Mouse (Mus musculus) embryonic facial prominence, embryonic 10.5 days (tissue): ENCODE measurements around the gene Madcam1. TPM values are rescaled to one million over a fixed set of nuclear protein-coding genes. Genes with fewer than 3 reads are reported as not detected.

Experiments
- DNase-seq: peaks from one replicate; pipeline ENCODE4 v3.0.0-alpha.2; 2017; ENCODE audit warnings: low spot score
- H3K27ac ChIP-seq: fragments of 300-500 bp; sonication (generic); replicated peaks from 2 replicates; pipeline ENCODE4 v1.5.1; 2016; ENCODE audit warnings: mild to moderate bottlenecking
- H3K27me3 ChIP-seq: fragments of 300-500 bp; sonication (generic); replicated peaks from 2 replicates; pipeline ENCODE4 v1.6.1; 2016; ENCODE audit warnings: low read depth, mild to moderate bottlenecking; ENCODE audit not compliant: poor library complexity, severe bottlenecking
- H3K36me3 ChIP-seq: fragments of 300-500 bp; sonication (generic); replicated peaks from 2 replicates; pipeline ENCODE4 v1.6.1; 2016; ENCODE audit warnings: mild to moderate bottlenecking, moderate library complexity
- H3K4me1 ChIP-seq: fragments of 300-500 bp; sonication (generic); 2 replicates; pipeline ENCODE4 v1.6.1; 2016
- H3K4me3 ChIP-seq: fragments of 300-500 bp; sonication (generic); 2 replicates; pipeline ENCODE4 v1.5.1; 2016; ENCODE audit warnings: mild to moderate bottlenecking, moderate library complexity
- H3K9me3 ChIP-seq: fragments of 300-500 bp; sonication (generic); 2 replicates; pipeline ENCODE4 v1.6.1; 2016; ENCODE audit warnings: mild to moderate bottlenecking
- WGBS: fragments of 180-500 bp; shearing (Covaris S2); methylation state at CpG from one replicate; pipeline ENCODE4 v1.1.7; 2016; 5-methylcytosine and 5-hydroxymethylcytosine counted together
- polyA plus RNA-seq: library from polyadenylated mRNA; unstranded; fragments of >200 nt; fragmentation: Nextera tagmentation; extraction: Ambion mirVana; gene quantifications from 2 replicates; pipeline ENCODE4 v1.2.1, GENCODE M21; 2016

Madcam1 gene
- polyA plus RNA-seq, 1 experiment from 2014 or later = 3.2 TPM

GRCm38 (mm10) chr10:79707759-79708158 lies 43.4 kb downstream of the Madcam1 start:
- no peak for DNase-seq
- Histone ChIP-seq H3K36me3 (peaks cover 72% of the 10 kb centered on the region), H3K27me3 (no peaks in the 10 kb centered on the region), H3K9me3 (no peaks in the 10 kb centered on the region), H3K4me3 (0 out of 2 replicates have a peak overlapping the region, but pooled peaks have one; percentile 69), H3K27ac (no peak overlapping the region), H3K4me1 (peaks cover 38% of the 10 kb centered on the region)
- 73% methylated on average over 4 of the region's 4 CpGs for WGBS

- WGBS = 92% methylated on average over 21 of the region's 21 CpGs
- Histone ChIP-seq H3K9me3 (no peaks in the 10 kb centered on the region), H3K27ac (no peak overlapping the region), H3K36me3 (peaks cover 74% of the 10 kb centered on the region), H3K27me3 (peaks cover 4% of the 10 kb centered on the region), H3K4me3 (peak overlapping the region; percentile 14; the same call in 1 of the 2 replicates), H3K4me1 (peaks cover 38% of the 10 kb centered on the region)
- DNase-seq = no peak
Observed at GRCm38 (mm10) chr10:79708668-79709067, 44.3 kb downstream of the Madcam1 start.

GRCm38 (mm10) chr10:79709307-79709706 lies 44.9 kb downstream of the Madcam1 start:
- 81% methylated on average over 7 of the region's 7 CpGs for WGBS
- H3K36me3 ChIP-seq = peaks cover 74% of the 10 kb centered on the region
- DNase-seq = no peak
- peaks cover 11% of the 10 kb centered on the region for H3K27me3 ChIP-seq
- H3K4me1 ChIP-seq = peaks cover 38% of the 10 kb centered on the region
- 0 out of 2 replicates have a peak overlapping the region, but pooled peaks have one; percentile 14 for H3K4me3 ChIP-seq
- no peaks in the 10 kb centered on the region for H3K9me3 ChIP-seq
- H3K27ac ChIP-seq = no peak overlapping the region

GRCm38 (mm10) chr10:79712029-79712428 lies 47.7 kb downstream of the Madcam1 start:
- Histone ChIP-seq H3K4me3 (no peak overlapping the region), H3K9me3 (no peaks in the 10 kb centered on the region), H3K27me3 (peaks cover 38% of the 10 kb centered on the region), H3K4me1 (peaks cover 27% of the 10 kb centered on the region), H3K36me3 (peaks cover 59% of the 10 kb centered on the region), H3K27ac (no peak overlapping the region)
- DNase-seq = no peak
- 72% methylated on average over 1 of the region's 1 CpGs for WGBS

GRCm38 (mm10) chr10:79712499-79713126 lies 48.3 kb downstream of the Madcam1 start:
- WGBS = 11% methylated on average over 6 of the region's 6 CpGs
- Histone ChIP-seq H3K9me3 (no peaks in the 10 kb centered on the region), H3K4me3 (no peak overlapping the region), H3K27me3 (peaks cover 44% of the 10 kb centered on the region), H3K4me1 (peaks cover 27% of the 10 kb centered on the region), H3K36me3 (peaks cover 53% of the 10 kb centered on the region), H3K27ac (no peak overlapping the region)
- DNase-seq = peak; percentile 82

GRCm38 (mm10) chr10:79713163-79713562 lies 48.8 kb downstream of the Madcam1 start:
- Histone ChIP-seq H3K27me3 (peaks cover 49% of the 10 kb centered on the region), H3K36me3 (peaks cover 48% of the 10 kb centered on the region), H3K4me3 (no peak overlapping the region), H3K27ac (no peak overlapping the region), H3K4me1 (peaks cover 27% of the 10 kb centered on the region), H3K9me3 (no peaks in the 10 kb centered on the region)
- 14% methylated on average over 1 of the region's 1 CpGs for WGBS
- DNase-seq = no peak

GRCm38 (mm10) chr10:79714996-79715395 lies 50.6 kb downstream of the Madcam1 start:
- no peak overlapping the region for H3K4me3 ChIP-seq
- WGBS = 70% methylated on average over 4 of the region's 4 CpGs
- H3K36me3 ChIP-seq = peaks cover 30% of the 10 kb centered on the region
- no peak overlapping the region for H3K27ac ChIP-seq
- peaks cover 20% of the 10 kb centered on the region for H3K4me1 ChIP-seq
- H3K27me3 ChIP-seq = peaks cover 68% of the 10 kb centered on the region
- H3K9me3 ChIP-seq = no peaks in the 10 kb centered on the region
- no peak for DNase-seq

GRCm38 (mm10) chr10:79716254-79716987 lies 52.1 kb downstream of the Madcam1 start, which contains the start of gene Hcn2:
Gene Hcn2 (plus strand): TSS chr10:79716634.
- DNase-seq = peak; percentile 44
- H3K4me3 ChIP-seq = peak within 1 kb of the TSS; percentile 66
- no peak within 1 kb of the TSS for H3K27ac ChIP-seq
- H3K9me3 ChIP-seq = no peaks in the 10 kb centered on the region
- H3K4me1 ChIP-seq = peaks cover 20% of the 10 kb centered on the region
- WGBS = 3% methylated on average over 90 of the region's 91 CpGs
- peaks cover 71% of the 10 kb centered on the region for H3K27me3 ChIP-seq
- H3K36me3 ChIP-seq = peaks cover 15% of the 10 kb centered on the region

GRCm38 (mm10) chr10:79716988-79717355 lies 52.6 kb downstream of the Madcam1 start:
- under 1% methylated on average over 44 of the region's 44 CpGs for WGBS
- Histone ChIP-seq H3K27ac (no peak overlapping the region), H3K4me3 (peak overlapping the region; percentile 66), H3K36me3 (peaks cover 10% of the 10 kb centered on the region), H3K9me3 (no peaks in the 10 kb centered on the region), H3K4me1 (peaks cover 20% of the 10 kb centered on the region), H3K27me3 (peaks cover 71% of the 10 kb centered on the region)
- DNase-seq = no peak

- peaks cover 2% of the 10 kb centered on the region; the same call in 1 of the 2 replicates for H3K36me3 ChIP-seq
- WGBS = 5% methylated on average over 43 of the region's 43 CpGs
- H3K27me3 ChIP-seq = peaks cover 71% of the 10 kb centered on the region
Observed at GRCm38 (mm10) chr10:79717640-79718357, 53.4 kb downstream of the Madcam1 start.

More at GRCm38 (mm10) chr10:79717640-79718357, 53.4 kb downstream of the Madcam1 start:
- Histone ChIP-seq H3K4me3 (peak overlapping the region; percentile 66), H3K27ac (no peak overlapping the region), H3K4me1 (peaks cover 20% of the 10 kb centered on the region), H3K9me3 (no peaks in the 10 kb centered on the region)
- peak; percentile 87 for DNase-seq
